Mouse (Mus musculus) spleen, adult 2 months (tissue): Measurements from ENCODE around the gene Pdgfra.

Experiments used
- CTCF ChIP-seq: fragments of 200-500 bp; IDR thresholded peaks from 2 replicates; pipeline ENCODE4 v1.5.1; 2011; ENCODE audit warnings: mild to moderate bottlenecking, inconsistent platforms; ENCODE audit not compliant: insufficient read depth, insufficient read length, insufficient replicate concordance; ENCODE audit errors: extremely low read depth
- POLR2A ChIP-seq: fragments of 200-500 bp; IDR thresholded peaks from 2 replicates; pipeline ENCODE4 v1.6.1; 2011; ENCODE audit warnings: low read depth, low read length, inconsistent platforms

- no peak for TF ChIP-seq POLR2A
- TF ChIP-seq CTCF, result no peak
Observed at GRCm38 (mm10) chr5:75146469-75146868, 5.6 kb upstream of the Pdgfra start.
